Mouse (Mus musculus) heart, adult 18-20 months (tissue): Measurements from ENCODE around the gene Nusap1. TPM values are rescaled to one million over a fixed set of nuclear protein-coding genes. Genes with fewer than 3 reads are reported as not detected.
"Not testable (repeated sequence)": the region's sequence is repeated elsewhere in the genome, so short reads cannot be mapped to it uniquely, and the experiment has no call there.

ENCODE experiments used
- DNase-seq, 2 experiments: peaks; one replicate each; pipeline ENCODE4 v3.0.0; 2021 to 2022; ENCODE audit warnings: mixed read lengths in 1 of 2
- total RNA-seq, 2 experiments: library from RNA; stranded (reverse); gene quantifications; 2 replicates each; pipeline ENCODE4 v1.2.3; 2021

The Nusap1 gene
- total RNA-seq, 2 experiments from 2014 or later = 0.95 to 1.2 TPM

DNA sequence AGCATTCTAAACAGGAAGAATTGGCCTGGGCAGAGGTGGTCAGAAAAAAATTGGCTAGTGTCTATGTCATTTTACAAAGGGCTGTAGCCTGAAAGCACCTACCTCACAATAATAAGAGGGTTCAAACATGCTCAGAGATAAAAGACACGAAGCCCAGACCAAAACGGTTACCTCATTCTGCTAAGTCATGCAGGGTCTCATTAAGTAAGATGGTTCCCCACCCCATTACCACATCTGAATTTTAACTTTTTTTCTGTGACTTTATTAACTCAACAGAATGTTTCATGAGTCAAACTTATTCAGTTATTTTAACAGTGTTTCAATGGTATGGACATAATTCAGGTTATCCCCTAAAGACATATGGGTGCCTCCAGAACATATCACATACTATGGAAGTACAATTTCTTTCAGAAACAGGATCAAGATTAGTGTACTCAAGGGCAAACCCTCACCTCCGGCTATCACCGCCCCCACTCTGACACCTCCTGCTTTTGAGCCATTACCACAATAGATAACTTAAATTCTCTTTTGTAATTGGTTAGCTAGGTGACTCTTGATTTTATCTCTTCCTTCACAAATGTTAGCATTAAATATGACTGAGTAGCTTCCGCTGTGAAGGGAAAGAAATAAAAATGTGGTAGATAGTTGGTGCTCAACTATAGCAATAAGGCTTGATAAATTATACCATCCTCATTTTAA, 23.3 kb downstream of the Nusap1 start:
- DNase-seq = no peak

DNA sequence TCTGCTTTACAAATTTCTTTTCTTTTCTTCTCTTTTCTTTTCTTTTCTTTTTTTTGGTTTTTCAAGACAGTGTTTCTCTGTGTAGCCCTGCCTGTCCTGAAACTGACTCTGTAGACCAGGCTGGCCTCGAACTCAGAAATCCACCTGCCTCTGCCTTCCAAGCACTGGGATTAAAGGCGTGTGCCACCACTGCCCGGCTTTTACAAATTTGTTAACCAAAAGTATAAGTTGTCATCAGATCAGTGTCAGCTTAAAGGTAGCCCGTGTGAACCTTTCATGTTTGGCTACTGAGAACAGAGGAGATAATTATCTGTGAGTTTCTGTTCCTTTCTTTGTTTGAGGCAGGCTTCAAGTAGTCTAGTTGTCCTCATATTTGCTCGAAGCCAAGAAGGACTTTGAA, 26.2 kb downstream of the Nusap1 start:
- DNase-seq = no peak

DNA sequence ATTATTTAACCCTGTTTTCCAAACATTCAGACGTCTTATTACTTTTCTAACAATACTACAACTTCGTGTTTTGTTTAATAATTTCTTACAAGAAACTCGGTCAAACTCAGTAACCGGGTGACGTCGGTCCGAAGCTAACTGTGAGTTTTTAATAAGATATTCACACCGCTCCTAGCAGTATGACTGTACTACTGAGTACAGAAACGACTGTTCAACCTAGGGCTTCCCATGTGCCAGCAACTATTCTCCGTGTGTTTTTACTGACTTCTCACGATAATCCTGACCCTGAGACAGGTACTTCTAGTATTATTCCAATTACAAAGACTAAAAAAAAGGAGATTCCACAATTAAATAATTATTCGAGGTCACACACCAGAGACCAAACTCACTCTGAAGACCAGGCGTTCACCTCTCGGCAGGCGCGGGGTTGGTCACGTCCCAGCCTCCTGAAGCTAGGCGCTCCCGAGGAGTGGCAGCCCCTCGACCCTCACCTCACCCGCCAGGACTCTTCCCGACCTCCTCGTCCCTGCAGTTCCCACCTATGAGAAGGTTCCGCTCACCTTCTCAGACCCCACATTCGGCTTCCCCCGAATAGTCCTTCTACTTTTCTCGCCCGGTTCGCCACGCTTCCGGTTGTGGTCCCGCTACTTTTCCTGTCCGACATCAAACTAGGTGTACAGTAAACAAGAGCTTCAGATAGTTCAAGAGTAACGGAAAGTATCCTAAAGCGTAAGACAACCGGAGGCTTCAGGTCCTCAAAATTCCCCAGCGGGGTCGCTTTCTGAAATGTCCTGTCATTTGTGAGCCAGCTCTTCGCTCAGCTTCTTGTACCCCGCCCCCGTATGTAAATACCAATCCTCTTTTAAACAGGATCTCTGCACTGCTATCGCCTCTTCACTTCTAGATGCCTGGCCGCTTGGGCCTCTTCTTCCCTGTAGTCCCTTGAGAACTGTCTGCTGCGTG, 44.4 kb downstream of the Nusap1 start, which contains the start of gene Ndufaf1:
TSS of gene Ndufaf1 (minus strand) at position 608 of the 963 bp plus-strand sequence.
- DNase-seq = peak; percentile 85 to 95

DNA sequence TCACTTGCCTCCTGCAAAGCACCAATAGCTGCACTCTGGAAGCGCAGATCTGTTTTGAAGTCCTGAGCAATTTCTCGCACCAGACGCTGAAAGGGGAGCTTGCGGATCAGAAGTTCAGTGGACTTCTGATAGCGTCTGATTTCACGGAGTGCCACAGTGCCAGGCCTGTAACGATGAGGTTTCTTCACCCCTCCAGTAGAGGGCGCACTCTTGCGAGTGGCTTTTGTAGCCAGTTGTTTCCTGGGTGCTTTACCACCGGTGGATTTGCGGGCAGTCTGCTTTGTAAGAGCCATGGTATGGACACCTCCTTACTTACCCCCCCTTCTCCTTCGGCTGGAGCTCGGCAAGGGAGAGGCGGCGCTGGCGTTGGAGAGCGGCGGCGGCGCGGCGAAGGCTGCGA, 47.6 kb downstream of the Nusap1 start:
- not testable (repeated sequence) for DNase-seq

DNA sequence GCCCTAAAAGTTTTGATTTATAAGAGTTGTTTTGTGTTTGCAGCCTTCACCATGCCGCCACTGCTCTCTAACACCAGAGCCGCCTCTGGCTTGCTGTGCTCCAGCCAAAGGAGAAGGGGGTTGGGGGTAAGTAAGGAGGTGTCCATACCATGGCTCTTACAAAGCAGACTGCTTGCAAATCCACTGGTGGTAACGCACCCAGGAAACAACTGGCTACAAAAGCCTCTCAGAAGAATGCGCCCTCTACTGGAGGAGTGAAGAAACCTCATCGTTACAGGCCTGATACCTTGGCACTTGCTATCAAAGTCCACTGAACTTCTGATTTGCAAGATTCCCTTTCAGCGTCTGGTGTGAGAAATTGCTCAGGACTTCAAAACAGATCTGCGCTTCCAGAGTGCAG, 50.9 kb downstream of the Nusap1 start:
- DNase-seq = peak in 1 of 2 experiments; percentile 24

- DNase-seq = peak; percentile 94
Observed at GRCm38 (mm10) chr2:119674525-119675214, 56.6 kb downstream of the Nusap1 start, which contains the start of gene Rtf1. TSS of gene Rtf1 (plus strand) at chr2:119675068.

DNA sequence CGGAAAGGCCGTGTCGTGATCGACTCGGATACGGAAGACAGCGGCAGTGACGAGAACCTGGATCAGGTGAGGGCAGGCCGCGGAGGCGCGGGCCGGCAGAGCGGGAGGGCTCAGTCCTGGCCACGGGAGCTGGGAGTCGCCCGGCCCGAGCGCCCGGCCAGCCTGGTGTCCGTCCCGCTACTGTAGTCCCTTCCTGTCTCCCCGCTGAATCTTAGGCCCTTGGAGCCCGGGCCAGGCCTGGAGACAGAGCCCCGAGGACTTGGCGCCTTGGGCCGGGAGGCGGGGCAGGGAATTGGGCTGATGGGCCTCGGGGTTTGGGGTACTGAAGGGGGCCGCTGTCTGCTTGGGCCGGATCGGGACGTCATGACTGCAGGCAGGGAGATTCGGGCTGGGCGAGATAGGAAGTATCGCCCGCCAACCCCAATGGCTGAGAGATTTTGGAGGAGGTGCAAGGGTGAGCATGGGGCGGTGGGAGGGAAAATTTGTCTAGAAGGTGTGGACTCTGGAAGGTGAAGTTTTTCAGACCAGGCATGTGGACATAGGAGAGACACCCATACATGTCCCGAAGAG, 57.2 kb downstream of the Nusap1 start:
- no peak for DNase-seq

DNA sequence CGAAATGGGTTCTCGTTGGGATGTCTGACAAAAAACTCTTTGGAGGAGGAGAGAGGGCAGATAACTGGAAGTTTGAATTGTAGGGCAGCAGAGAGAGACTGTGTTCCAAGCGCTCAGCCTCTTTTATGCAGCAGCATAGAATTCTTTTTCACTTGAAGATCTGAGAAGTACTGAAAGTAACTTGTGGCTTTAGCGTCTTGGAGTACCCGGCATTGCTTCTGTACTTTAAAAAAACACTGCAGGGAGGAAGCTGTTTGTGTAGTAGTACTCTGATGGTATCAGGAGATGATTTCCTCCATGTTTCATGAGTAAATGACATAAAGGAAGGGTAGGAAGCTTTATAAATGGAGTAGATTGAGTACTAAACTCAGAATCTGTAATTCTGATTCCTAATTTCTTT, 57.7 kb downstream of the Nusap1 start:
- no peak for DNase-seq

- DNase-seq = no peak
Observed at GRCm38 (mm10) chr2:119683706-119684105, 65.6 kb downstream of the Nusap1 start.

DNA sequence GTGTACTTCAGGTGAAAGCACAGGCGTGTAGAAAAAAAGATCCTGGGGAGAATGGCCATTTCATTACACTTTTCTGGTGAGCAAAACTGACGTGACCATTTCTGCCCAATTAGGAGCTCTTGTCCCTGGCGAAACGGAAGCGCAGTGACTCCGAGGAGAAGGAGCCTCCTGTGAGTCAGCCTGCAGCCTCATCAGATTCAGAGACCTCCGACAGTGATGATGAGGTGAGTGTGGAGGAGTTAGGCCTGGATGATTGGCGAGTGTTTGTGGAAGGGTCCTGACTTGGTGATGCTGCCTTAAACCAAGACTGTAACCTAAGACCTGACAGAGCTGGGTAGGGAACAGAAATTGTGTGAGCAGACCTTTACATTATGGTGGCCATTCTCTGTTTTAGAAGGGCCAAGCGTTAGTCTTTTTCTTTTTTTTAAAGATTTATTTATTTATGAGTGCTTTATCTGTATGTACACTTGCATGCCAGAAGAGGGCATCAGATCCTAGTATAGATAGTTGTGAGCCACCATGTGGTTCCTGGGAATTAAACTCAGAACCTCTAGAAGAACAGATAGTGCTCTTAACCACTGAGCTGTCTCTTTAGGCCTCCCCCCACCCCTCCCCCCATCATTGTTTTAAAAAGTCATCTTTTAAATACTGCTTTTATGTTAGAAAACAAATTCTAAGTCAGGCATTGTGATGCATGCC, 74.1 kb downstream of the Nusap1 start:
- DNase-seq = no peak

- no peak for DNase-seq
Observed at GRCm38 (mm10) chr2:119694826-119695225, 76.7 kb downstream of the Nusap1 start.

DNA sequence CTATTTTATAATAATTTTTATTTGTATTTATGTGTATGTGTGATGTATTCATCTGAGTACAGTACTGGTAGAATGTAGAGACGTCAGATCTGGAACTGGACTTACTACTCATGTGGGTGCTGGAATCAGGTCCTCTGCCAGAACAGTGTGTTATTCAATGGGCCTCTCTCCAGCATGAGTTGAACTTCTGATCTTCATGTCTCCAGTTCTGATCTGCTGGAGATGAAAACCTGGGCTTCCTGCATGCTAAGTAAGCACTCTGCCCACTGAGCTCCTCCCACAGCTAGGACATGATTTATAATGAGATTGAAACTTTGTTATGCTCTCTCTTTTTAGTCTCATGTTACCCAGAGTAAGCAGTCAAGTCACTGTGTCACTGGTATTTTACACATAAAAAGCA, 78.0 kb downstream of the Nusap1 start:
- no peak for DNase-seq

DNA sequence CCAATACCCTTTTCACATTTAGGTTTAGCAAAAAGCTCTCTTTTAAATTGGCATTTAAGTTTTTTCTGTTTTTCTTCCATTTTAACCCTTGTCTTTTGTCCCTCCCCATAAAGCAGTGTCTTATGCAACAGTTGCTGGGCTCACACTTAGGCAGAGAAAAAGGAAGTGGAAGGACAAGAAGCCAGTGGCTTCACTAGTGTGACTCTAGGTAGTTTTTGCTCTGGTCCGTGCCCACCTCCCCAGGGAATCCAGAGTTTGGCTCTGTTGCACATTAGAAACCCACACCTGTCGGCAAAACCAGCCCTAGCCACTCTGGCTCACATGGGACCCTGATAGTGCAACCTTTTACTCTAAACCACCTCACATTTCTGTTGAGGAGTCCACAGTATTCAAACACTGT, 80.4 kb downstream of the Nusap1 start:
- DNase-seq = no peak

DNA sequence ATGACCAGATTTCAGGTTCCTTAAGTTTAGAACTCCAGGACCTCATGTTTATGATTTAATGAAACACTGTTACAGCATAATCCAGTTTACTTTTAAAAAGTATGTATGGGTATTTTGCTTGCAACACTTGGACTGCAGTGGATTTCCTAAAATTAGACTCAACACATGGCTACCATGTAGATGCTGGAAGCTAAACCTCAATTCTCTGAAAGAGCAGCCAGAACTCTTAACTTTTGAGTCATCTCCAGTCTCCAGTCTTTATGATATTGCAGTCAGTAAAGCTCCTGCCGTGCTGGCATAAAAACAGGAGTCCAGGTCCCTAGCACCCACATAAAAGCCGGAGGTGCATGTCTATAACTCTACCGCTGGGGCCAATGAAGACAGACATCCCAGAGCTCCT, 81.9 kb downstream of the Nusap1 start:
- no peak for DNase-seq

Other genes starting within 250 kb of the Nusap1 start
- gene Ino80, start 140.6 kb upstream of the Nusap1 start, total RNA-seq = 10 to 100 TPM in 1 of 2 experiments, 1 to 10 TPM in 1; 9.9 to 10.7 TPM
- gene Exd1, start 70.7 kb upstream of the Nusap1 start, total RNA-seq = under 1 TPM; 0.25 to 0.44 TPM
- gene Chp1, start 70.6 kb upstream of the Nusap1 start, total RNA-seq = 10 to 100 TPM; 81.5 to 91.6 TPM
- under 1 TPM; 0.25 to 0.26 TPM for gene Oip5, start 171 bp downstream of the Nusap1 start, total RNA-seq
- gene Ndufaf1, start 44.5 kb downstream of the Nusap1 start, total RNA-seq = 10 to 100 TPM; 66.3 to 68.9 TPM
- gene Rtf1, start 56.8 kb downstream of the Nusap1 start, total RNA-seq = 10 to 100 TPM; 23.1 to 25.1 TPM
- gene Itpka, start 124.0 kb downstream of the Nusap1 start, total RNA-seq = under 1 TPM; 0.42 to 0.98 TPM
- under 1 TPM in 1 of 2 experiments, not detected in 1; 0.13 TPM for gene Ltk, start 142.1 kb downstream of the Nusap1 start, total RNA-seq
- gene Rpap1, start 169.2 kb downstream of the Nusap1 start, total RNA-seq = 10 to 100 TPM; 14.6 to 14.9 TPM
- gene Tyro3, start 179.4 kb downstream of the Nusap1 start, total RNA-seq = 1 to 10 TPM; 1.9 to 2.2 TPM